Mouse (Mus musculus) E14TG2a.4 (cell line): ENCODE measurements around the gene Zfp626.
"Not testable (repeated sequence)": the region's sequence is repeated elsewhere in the genome, so short reads cannot be mapped to it uniquely, and the experiment has no call there.

Experiments used
- H3K27me3 ChIP-seq: 2 replicates; pipeline ENCODE4 v1.6.1; 2014; ENCODE audit warnings: low read length, control low read depth; ENCODE audit not compliant: insufficient read depth
- H3K36me3 ChIP-seq: 2 replicates; pipeline ENCODE4 v1.6.1; 2014; ENCODE audit warnings: low read length, control low read depth; ENCODE audit not compliant: insufficient read depth
- H3K4me1 ChIP-seq: replicated peaks from 2 replicates; pipeline ENCODE4 v1.6.1; 2014; ENCODE audit warnings: low read depth, low read length, control low read depth
- H3K4me3 ChIP-seq: replicated peaks from 2 replicates; pipeline ENCODE4 v1.5.1; 2014; ENCODE audit warnings: mild to moderate bottlenecking, low read length
- H3K9me3 ChIP-seq: 2 replicates; pipeline ENCODE4 v1.6.1; 2014; ENCODE audit warnings: low read length, control low read depth
- CTCF ChIP-seq: conservative IDR thresholded peaks from 2 replicates; pipeline ENCODE4 v1.5.1; 2014; ENCODE audit warnings: low read length
- NANOG ChIP-seq: IDR thresholded peaks from 2 replicates; pipeline ENCODE4 v1.6.1; 2014; ENCODE audit warnings: borderline replicate concordance, low read length, mixed read lengths
- POU5F1 ChIP-seq: IDR thresholded peaks from 2 replicates; pipeline ENCODE4 v1.6.1; 2014; ENCODE audit warnings: low read length, borderline replicate concordance

Zfp626 gene

GRCm38 (mm10) chr7:27804297-27805030 is 2.5 kb upstream of the Zfp626 start:
- Histone ChIP-seq H3K4me1 (peaks cover 36% of the 10 kb centered on the region), H3K36me3 (peaks cover 34% of the 10 kb centered on the region), H3K4me3 (peak overlapping the region; percentile 87), H3K27me3 (no peaks in the 10 kb centered on the region), H3K9me3 (no peaks in the 10 kb centered on the region)
- TF ChIP-seq CTCF (no peak), POU5F1 (no peak), NANOG (no peak)

- not testable (repeated sequence) for H3K27me3 ChIP-seq, H3K9me3 ChIP-seq, H3K4me3 ChIP-seq
- Histone ChIP-seq H3K36me3 (peaks cover 62% of the 10 kb centered on the region), H3K4me1 (peaks cover 39% of the 10 kb centered on the region)
Observed at GRCm38 (mm10) chr7:27807305-27807704, 309 bp downstream of the Zfp626 start.

- Histone ChIP-seq H3K9me3 (no peaks in the 10 kb centered on the region), H3K4me3 (no peak overlapping the region), H3K36me3 (peaks cover 75% of the 10 kb centered on the region), H3K27me3 (no peaks in the 10 kb centered on the region), H3K4me1 (no peaks in the 10 kb centered on the region; the same call in 1 of the 2 replicates)
- TF ChIP-seq CTCF (no peak), NANOG (no peak), POU5F1 (no peak)
Observed at GRCm38 (mm10) chr7:27818526-27819110, 11.6 kb downstream of the Zfp626 start.

GRCm38 (mm10) chr7:27822611-27823010 is 15.6 kb downstream of the Zfp626 start:
- no peaks in the 10 kb centered on the region for H3K9me3 ChIP-seq
- H3K27me3 ChIP-seq = no peaks in the 10 kb centered on the region
- H3K4me3 ChIP-seq = no peak overlapping the region
- H3K4me1 ChIP-seq = no peaks in the 10 kb centered on the region; the same call in 1 of the 2 replicates
- TF ChIP-seq POU5F1 = no peak
- no peak for TF ChIP-seq CTCF
- no peak for TF ChIP-seq NANOG
- H3K36me3 ChIP-seq = peaks cover 41% of the 10 kb centered on the region

- Histone ChIP-seq H3K36me3 (no peaks in the 10 kb centered on the region), H3K4me1 (peaks cover 20% of the 10 kb centered on the region)
- no peak for TF ChIP-seq CTCF
- no peak for TF ChIP-seq POU5F1
- TF ChIP-seq NANOG = no peak
Observed at GRCm38 (mm10) chr7:27834131-27834530, 27.1 kb downstream of the Zfp626 start.

GRCm38 (mm10) chr7:27837896-27838295 is 30.9 kb downstream of the Zfp626 start:
- Histone ChIP-seq H3K36me3 (peaks cover 17% of the 10 kb centered on the region), H3K9me3 (no peaks in the 10 kb centered on the region), H3K4me1 (peaks cover 55% of the 10 kb centered on the region), H3K27me3 (no peaks in the 10 kb centered on the region), H3K4me3 (peak overlapping the region; percentile 84)
- TF ChIP-seq NANOG = no peak
- no peak for TF ChIP-seq CTCF
- TF ChIP-seq POU5F1 = no peak

More at GRCm38 (mm10) chr7:27834131-27834530, 27.1 kb downstream of the Zfp626 start:
- Histone ChIP-seq H3K9me3 (no peaks in the 10 kb centered on the region), H3K27me3 (peaks cover 8% of the 10 kb centered on the region; the same call in 1 of the 2 replicates), H3K4me3 (no peak overlapping the region)

- Histone ChIP-seq H3K27me3 (no peaks in the 10 kb centered on the region), H3K9me3 (no peaks in the 10 kb centered on the region), H3K36me3 (peaks cover 24% of the 10 kb centered on the region), H3K4me3 (peak within 1 kb of the TSS; percentile 84), H3K4me1 (peaks cover 62% of the 10 kb centered on the region)
- TF ChIP-seq NANOG = no peak
- TF ChIP-seq POU5F1 = no peak
- TF ChIP-seq CTCF = no peak
Observed at GRCm38 (mm10) chr7:27838323-27839249, 31.6 kb downstream of the Zfp626 start, which contains the start of gene Zfp59. Gene Zfp59, plus strand, starts transcription at chr7:27838607.

- Histone ChIP-seq H3K36me3 (peaks cover 34% of the 10 kb centered on the region), H3K4me3 (peak overlapping the region; percentile 84)
Observed at GRCm38 (mm10) chr7:27839596-27839995, 32.6 kb downstream of the Zfp626 start.

More at GRCm38 (mm10) chr7:27839596-27839995, 32.6 kb downstream of the Zfp626 start:
- Histone ChIP-seq H3K4me1 (peaks cover 64% of the 10 kb centered on the region), H3K27me3 (no peaks in the 10 kb centered on the region), H3K9me3 (no peaks in the 10 kb centered on the region)
- TF ChIP-seq CTCF (no peak), POU5F1 (no peak), NANOG (no peak)
